Mouse (Mus musculus): ENCODE data around the gene Ubqln4.

The Ubqln4 gene

DNA sequence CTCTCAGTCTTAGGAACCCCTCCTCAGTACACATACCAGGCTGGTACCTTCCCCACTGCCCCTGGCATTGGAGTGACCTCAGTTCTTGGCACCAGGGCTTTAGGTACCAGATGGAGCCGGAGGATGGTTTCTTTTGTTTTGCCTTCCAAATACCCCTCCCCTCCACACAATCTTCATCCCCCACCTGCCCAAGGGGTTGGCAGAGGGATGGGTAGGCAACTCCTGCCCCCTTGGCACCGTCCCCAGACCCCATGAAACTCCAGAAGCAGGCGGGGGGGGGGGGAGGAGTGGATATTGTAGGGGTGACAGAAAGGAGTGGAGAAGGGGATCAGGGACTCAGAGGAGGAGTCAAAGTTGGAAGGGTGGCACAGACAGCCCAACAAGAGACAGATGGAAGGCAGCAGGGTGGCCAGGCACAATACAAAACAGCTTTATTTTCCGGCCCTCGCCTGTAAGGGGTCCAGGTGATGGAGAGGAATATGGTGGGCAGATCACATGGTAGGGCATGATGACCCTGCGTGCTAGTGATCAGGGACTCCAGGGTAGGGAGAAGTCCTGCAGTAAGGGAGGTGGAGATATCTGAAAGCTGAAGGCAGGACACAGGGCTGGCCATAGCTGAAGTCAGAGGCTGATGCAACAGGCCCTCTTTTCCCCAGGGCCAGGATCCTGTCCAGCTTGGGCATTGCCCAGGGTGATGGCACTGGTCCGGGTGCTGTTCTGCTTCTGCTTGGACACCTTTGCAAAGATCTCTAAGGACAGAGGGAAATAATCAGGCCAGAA lies 11.7 kb upstream of the Ubqln4 start:
- DNase-seq (ENCODE audit: low spot score in 2 of 2): no peak

DNA sequence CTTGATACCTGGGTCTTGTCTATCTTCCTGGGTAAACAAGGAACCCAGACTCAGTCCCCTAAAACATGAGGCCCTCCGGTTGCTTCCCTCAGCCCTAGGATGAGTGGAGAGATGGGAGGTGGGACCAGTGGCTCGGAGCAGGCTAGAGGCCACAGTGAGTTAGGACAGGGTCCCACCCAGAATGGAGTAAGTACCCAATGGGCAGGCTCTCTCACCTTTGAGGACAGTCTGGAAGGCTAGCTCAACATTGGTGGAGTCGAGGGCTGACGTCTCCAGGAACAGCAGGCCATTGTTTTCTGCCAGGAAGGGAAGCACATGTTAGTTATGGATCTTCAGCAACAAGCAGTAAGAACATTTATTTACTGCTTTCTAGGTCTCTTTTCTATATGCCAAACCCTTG lies 11.1 kb upstream of the Ubqln4 start:
- no peak for DNase-seq (ENCODE audit: low spot score in 2 of 2)

DNA sequence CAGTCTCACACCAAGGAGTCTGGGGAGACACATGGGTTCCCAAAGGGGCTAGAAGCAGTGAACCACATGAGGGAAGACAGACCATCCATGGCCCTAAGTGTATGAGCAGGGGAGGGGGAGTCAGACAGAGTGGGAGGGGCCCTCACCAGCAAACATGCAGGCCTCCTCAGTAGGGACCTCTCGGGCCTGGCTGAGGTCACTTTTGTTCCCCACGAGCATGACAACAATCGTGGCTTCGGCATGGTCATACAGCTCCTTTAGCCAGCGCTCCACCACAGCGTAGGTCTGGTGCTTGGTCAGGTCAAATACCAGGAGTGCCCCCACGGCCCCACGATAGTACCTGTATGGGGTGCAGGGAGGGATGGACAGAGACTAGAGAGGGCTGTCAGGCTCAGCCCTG lies 10.4 kb upstream of the Ubqln4 start:
- no peak for DNase-seq (ENCODE audit: low spot score in 2 of 2)

DNA sequence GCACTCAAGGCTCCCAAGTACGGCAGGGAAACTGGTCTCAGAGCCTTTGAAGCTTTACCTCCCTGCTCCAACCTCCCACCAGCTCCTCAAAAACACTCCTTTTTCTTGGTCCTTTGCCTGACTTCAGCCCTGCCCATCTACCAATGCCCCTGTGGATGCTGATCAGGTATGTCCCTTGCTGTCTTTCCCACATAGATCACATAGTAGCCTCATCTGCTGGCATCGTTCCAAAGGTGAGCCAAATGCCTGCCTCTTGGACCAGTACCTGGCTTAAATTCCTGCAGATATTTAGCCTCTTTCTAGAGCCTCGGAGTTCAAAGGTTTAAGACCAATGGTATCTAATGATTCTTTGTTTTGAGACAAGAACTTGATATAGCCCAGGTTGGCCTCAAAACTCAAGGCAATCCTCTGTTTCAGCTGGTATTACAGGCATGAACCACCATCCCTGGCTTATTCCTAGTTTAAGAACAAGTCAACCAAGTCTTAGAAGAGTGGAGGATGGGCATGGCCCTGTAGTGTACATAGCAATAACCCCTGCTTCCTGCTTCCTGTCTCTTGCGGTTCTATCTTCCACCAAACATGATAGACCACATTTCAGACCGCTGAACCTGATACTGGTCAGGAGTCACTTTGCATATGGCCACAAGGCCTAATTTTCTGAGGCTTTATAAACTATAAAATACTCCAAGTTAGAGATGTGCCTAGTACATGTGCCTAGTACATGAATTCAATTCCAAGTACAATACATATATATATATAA lies 9.7 kb upstream of the Ubqln4 start:
- no peak for DNase-seq (ENCODE audit: low spot score in 2 of 2)

DNA sequence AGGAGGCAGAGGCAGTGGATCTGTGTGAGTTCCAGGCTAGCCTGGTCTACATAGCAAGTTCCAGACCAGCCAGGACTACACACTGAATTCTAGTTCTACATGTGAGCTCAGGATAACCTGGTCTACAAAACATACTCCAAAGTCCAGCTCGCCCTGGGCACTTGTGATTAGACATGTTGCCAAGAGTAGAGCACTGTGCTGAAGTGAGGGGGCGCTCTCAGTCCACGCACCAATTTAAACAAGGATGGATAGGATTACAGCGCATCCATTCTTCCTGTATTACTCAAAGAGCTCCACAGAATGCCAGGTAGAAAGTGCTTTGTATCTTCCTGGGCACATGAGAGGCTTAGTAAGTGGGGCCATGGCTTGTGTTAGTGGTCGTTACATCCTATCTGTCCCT lies 9.0 kb upstream of the Ubqln4 start:
- no peak for DNase-seq (ENCODE audit: low spot score in 2 of 2)

DNA sequence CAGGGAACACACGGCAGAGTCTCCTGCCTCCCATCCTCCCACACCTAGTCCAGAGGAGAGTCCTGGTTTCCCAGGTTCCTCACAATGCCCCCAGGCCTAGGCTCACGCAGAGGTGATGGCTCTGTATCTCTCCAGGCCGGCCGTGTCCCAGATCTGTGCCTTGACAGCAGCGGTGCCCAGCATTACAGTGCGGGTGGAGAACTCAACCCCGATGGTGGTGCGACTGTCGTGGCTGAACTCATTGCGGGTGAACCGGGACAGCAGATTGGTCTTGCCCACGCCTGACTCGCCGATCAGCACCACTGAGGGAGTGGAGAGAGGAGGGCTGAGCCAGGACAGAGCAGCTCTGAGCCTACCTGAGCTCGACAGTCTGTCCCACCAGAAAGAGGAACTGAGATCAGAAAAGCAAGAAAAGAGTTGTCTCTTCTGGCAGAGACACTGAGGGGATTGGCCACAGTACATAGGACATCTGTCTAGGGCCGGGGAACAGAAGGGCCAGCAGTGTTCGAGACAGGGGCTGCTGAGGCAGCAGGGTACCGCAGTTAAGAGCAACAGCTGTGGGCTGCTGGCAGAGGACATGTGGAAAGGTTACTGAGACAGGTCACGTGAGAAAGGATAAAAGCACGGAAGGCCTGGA lies 8.5 kb upstream of the Ubqln4 start:
- no peak for DNase-seq (ENCODE audit: low spot score in 2 of 2)

DNA sequence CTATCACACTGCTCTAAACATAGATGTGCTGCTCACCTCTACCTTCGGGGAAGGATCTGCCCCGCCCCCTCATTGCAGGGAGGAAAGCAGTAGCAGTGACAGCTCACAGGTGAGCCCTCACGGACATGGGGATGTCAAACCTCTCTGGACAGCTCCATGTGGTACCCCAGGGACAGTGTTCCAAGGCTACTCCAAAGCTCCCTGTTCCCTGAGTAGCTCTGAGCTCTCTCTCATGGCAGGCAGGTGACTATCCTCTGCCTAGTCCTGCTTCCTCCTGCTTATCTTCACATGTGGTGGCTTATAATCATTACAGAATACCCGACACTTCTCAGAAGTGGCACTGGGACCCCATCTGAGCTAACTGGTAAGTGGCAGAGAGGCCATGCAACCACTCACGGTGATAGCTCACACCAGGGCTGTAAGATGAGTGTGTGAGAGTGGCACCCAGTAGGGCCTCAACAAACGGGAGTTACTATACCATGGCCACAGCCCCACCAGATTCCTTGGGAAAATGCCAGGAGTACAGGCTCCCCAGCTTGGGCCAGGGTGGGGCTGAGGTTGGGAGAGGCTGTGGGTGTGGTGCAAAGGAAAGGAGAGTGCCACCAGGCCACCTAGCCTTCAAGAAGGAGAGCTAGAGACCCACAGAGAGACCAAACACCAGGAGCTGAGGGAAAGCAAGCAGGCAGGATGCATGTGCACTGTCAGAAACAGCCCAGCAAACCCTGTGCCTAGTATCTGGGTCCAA lies 6.7 kb upstream of the Ubqln4 start:
- DNase-seq (ENCODE audit: low spot score in 2 of 2): no peak

DNA sequence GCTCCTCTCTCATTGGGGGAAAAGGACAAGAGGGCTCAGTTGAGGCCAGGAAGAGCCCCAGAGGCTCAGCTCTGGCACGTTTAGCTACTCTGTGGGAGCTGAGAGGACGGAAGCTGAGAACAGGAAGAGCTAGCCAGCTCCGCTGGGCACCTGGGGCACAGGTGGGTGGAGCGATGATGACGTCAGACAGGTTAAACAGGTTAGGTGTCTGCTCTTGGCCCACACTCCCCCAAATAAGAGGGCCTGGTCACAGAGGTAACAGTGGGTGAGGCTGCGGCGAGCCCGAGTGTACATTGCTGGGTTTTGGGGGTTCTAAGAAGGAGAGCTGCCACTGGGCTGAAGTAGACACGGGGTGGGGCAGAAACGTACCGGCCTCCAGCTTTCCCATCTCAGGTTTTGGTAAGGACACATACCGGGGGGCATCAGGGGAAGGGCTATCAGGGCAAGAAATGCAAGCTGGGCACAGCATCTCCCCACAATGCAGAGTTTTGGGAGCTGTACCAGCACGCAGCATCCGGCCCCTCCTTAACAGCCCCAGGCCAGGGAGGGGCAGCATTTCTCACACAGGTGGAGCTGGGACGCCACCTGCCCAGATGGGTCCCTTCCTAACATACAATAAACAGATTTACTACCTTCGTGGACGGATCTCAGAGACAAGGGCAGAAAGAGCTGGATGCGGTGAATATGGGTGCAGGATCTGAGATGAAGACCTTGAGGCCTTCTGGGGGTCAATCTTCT lies 5.2 kb upstream of the Ubqln4 start, which contains the start of gene Rab25:
Gene Rab25, minus strand, starts transcription at position 121 of the 738 bp plus-strand sequence.
- no peak for DNase-seq (ENCODE audit: low spot score in 2 of 2)

DNA sequence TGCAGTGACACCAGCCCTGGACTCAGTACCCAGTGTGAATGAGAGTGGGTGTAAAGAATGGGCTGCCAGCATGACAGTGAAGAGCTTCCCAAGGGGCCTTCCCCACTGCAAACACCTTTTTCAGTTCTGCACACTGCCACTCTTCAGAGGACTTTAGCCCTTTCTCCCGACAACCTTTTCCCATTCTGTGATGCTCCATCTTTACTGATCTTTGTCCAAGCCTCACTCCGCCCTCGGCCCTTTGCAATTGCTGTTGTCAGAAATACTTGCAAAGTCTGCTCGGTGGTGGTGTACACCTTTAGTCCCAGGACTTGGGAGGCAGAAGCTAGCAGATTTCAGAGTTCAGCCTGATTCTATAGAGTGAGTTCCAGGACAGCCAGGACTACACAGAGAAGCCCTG lies 2.0 kb upstream of the Ubqln4 start:
- no peak for DNase-seq (ENCODE audit: low spot score in 2 of 2)

DNA sequence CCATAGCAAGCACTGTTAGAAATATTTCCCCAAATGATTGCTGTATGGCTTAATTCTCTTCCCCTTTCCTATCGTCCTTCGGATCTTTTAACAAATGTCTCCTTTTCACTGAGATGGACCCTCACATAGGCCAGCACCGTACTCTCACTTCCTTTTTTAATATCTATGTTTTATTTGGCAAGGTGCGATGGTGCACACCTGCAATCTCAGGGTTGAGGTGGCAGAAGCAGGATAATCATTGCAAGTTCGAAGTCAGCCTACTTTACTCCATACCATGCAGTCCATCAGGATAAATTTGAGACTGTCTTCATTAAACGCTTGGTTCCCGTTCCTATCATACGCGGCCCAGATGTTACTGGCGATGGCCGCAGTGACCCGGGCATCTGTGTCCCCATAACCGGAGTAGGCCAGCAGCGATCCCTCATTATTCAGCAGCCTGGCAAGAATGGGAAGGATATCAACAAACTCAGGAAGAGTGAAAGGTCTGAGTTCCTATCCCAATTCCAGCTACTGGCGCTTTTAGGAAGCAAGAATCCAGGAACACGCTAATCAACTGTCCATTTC lies 1.4 kb upstream of the Ubqln4 start:
- DNase-seq (ENCODE audit: low spot score in 2 of 2): no peak

DNA sequence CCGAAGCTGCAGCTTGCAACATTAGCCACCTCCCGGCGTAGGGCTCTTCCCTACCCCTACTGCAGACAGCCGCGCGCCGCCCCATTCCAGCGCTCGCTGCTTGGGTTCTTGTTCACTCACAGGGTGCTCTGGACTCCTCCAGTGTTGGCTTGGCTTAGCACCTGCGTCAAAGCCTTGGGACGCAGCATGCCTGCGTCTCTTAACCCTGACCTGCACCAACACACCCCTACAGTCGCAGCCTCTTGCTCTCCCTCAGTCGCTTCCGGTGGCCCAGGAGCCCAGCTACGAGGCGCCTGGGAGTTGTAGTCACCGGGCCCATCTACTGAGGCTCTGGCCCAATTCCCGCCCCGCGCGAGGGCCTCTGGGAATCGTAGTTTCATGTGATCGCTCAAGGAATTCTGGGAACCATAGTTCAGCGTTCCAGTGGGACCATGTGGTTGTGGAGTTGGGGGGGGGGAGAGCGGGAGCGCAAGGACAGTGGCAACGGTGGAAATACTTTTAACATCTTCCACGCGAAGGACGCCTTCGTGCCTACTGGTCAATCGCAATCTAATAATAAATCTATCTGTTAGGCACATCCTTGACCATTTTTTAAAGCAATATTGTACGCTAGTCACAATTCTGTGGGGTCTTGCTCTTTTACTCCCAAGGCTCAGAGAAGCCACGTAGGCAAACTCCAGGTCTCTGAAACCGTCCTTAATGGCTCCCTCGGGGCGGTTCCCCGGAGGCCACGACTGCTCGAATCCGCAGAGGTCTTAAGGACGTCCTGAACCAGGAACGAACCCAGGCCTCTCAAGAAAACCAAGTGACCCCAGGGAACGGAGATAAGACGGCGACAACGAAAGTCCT lies 658 bp upstream of the Ubqln4 start, which contains the start of gene Lamtor2:
Gene Lamtor2, minus strand, starts transcription at position 399 of the 849 bp plus-strand sequence.
- DNase-seq (ENCODE audit: low spot score in 2 of 2): peak; percentile 95 to 96

DNA sequence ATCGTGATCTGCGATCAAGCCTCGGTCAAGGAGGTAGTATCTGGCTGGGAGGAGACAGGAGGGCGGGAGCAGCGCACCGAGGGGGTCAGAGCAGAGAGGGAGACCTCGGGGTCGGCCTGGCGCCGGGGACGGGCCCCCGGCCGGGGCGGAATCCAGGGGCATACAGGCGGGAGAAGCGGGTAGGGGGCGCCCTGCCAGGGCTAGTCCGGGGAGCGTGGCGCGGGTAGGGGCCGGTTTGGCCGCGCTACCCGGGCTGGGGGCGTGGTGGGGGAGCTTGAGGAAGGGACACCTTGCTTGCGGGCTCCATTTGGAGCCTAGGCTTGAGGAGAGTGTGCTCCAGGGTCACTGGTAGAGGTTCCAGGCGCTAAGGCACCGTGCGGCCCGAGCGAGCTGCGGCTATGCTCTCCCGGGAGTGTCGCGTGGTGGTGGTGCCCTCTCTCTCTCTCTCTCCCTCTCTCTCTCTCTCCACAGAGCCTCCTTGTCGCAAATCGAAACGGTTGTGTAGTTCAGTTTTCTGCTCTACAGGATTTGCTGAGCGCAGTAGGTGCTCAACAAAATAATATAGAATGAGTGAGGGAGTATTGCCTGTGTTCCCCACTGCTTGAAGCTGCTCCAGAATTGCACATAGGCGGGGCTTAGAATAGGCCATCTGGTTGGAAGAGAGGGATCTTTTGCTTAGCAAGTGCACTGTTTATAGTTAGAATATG lies 475 bp downstream of the Ubqln4 start:
- peak; percentile 19 to 50 for DNase-seq (ENCODE audit: low spot score in 2 of 2)

DNA sequence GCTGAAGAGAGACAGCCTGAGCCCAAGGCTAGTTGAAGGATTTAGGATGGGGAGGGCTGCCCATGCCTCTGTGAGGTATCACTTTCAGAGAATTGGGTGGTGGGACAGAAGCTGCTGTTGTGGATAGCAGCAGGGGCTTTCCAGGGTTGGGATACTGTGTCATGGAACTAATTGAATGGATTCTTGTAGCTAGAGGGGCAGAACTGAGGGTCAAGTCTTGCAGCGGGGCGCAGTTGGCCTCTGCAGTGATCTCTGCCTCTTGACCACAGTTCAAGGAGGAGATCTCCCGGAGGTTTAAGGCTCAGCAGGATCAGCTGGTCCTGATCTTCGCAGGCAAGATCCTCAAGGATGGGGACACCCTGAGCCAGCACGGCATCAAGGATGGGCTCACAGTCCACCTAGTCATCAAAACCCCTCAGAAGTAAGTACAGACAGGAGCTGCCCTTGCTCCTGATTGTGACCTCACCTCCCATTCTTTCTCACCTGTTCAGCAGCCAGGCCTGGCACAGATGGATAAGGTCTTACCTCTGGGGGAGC lies 1.6 kb downstream of the Ubqln4 start:
- no peak for DNase-seq (ENCODE audit: low spot score in 2 of 2)

DNA sequence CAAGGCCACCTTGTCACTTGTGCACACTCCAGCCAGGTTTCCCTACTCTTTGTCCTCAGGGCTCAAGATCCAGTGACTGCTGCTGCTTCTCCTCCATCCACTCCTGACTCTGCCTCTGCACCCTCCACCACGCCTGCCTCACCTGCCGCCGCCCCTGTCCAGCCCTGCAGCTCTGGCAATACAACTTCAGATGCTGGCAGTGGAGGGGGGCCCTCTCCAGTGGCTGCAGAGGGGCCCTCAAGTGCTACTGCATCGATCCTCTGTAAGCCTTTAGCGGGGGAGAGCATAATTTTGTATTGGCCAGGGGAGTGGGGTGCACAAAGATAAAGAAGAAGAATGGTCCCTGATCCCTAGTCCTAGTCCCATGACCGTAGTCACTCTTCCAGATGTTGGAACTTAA lies 2.2 kb downstream of the Ubqln4 start:
- DNase-seq (ENCODE audit: low spot score in 2 of 2): no peak

DNA sequence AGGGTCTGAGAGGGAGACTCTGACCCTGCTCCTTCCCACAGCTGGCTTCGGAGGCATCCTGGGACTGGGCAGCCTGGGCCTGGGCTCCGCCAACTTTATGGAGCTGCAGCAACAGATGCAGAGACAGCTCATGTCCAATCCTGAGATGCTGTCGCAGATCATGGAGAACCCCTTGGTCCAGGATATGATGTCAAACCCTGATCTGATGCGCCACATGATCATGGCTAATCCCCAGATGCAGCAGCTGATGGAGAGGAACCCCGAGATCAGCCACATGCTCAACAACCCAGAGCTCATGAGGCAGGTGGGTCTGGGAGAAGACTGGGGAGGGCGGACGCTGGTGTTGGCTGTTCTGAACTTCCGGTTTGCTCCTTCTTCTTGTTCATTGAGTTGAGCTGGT lies 3.1 kb downstream of the Ubqln4 start:
- no peak for DNase-seq (ENCODE audit: low spot score in 2 of 2)

DNA sequence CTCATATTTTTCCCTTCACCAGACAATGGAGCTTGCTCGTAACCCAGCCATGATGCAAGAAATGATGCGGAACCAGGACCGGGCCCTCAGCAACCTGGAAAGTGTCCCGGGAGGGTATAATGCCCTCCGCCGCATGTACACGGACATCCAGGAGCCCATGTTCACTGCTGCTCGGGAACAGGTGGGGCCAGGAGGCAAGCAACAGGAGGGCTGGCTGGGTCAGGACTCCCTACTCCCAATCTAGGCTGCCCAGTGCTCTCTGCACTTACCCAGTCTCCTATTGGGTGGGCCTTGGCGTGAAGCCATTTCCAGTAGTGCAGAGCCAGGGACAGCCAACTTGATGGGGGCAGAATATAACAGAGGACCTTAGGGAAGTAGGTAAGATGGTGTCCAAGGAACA lies 6.0 kb downstream of the Ubqln4 start:
- DNase-seq (ENCODE audit: low spot score in 2 of 2): no peak

DNA sequence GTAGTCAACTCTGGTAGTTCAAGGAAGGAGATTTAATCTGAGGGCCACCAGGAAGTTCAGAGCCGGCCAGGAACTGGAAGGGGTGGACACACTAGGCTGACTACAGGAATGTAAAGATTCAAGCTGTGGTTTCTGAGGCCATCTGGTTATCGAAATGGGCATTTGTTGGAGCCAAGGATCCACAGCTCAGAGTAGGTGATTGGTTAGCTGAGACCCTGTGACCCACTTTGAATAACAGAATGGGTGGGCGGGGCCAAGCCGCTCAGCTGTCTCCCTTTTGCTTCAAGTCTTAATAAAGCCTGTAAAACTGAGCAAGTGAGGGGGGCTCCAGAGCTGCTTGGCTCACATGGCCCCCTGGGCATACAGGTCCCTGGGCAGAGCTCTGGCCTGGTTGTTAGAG lies 8.4 kb downstream of the Ubqln4 start:
- no peak for DNase-seq (ENCODE audit: low spot score in 2 of 2)

DNA sequence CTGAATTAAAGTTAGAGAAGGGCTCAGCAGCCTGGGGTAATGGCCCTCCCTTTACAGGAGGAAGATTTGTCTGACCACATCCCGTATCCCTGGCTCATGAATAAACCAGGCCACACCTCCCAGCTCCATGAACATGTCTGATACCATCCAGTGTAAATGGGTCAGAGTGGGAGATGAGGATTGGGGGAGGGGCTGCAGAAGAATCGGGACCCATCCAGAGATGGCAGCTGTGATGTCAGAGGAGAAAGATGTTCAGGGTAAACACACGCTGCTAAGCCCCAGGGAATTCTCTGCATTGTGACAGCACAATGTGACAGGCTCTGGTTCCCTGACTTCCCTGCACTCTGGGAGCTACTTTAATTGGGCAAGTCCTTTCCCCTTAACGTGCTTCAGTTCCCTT lies 9.9 kb downstream of the Ubqln4 start:
- no peak for DNase-seq (ENCODE audit: low spot score in 2 of 2)

DNA sequence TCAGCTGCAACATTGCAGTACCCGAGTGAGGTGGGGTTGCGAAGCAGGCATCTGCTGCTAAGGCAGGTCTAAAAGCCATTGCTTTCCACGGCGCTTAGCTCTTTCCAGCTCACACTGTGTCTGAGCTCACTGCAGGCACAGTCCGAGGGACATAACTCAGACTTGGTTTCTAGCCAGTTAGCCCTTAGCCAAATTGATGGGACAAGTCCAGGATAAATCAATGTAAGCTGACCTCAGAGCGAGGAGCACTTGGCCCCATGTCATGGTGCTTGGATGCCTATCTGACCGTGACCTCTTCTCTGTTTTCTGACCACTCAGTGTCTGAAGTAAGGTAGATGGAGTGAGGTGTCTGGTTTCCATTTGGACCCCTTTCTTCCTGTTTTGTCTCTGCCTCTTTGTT lies 10.4 kb downstream of the Ubqln4 start:
- DNase-seq (ENCODE audit: low spot score in 2 of 2): no peak

Measured in frontal cortex, postnatal 25 days (tissue).